Mouse (Mus musculus) adrenal gland, adult (tissue): ENCODE measurements around the gene Pi4k2b.
"Not testable (repeated sequence)": the region's sequence is repeated elsewhere in the genome, so short reads cannot be mapped to it uniquely, and the experiment has no call there.

Experiments used
- DNase-seq, 2 experiments: peaks; one replicate each; pipeline ENCODE4 v3.0.0; 2022 to 2023; ENCODE audit warnings: low spot score in 1 of 2; ENCODE audit not compliant: inconsistent age in 2 of 2

The Pi4k2b gene

GRCm38 (mm10) chr5:52776466-52777354, 35.3 kb downstream of the Pi4k2b start:
- not testable (repeated sequence) for DNase-seq

- DNase-seq = peak; percentile 89 to 95
Measured at GRCm38 (mm10) chr5:52782523-52783250, 41.3 kb downstream of the Pi4k2b start.

DNA sequence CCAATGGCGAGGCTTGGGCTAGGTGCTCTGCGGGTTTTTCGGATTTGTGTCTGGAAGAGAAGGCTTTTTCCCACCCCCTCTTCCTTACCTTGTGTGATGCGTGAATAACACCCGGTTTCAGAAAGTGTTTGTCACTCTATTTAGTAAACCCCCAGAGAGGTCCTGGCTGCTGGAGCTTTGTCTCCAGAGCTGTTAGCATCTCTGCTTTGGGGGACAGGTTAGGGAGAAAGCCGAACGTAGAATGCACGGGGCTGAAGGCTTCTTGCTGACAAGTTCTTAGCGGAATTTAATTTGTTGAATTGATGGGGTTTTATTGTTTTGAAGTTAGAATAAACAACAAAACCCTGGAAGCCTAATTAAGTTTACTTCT, 41.9 kb downstream of the Pi4k2b start:
- no peak for DNase-seq

GRCm38 (mm10) chr5:52783957-52784356, 42.6 kb downstream of the Pi4k2b start:
- no peak for DNase-seq

DNA sequence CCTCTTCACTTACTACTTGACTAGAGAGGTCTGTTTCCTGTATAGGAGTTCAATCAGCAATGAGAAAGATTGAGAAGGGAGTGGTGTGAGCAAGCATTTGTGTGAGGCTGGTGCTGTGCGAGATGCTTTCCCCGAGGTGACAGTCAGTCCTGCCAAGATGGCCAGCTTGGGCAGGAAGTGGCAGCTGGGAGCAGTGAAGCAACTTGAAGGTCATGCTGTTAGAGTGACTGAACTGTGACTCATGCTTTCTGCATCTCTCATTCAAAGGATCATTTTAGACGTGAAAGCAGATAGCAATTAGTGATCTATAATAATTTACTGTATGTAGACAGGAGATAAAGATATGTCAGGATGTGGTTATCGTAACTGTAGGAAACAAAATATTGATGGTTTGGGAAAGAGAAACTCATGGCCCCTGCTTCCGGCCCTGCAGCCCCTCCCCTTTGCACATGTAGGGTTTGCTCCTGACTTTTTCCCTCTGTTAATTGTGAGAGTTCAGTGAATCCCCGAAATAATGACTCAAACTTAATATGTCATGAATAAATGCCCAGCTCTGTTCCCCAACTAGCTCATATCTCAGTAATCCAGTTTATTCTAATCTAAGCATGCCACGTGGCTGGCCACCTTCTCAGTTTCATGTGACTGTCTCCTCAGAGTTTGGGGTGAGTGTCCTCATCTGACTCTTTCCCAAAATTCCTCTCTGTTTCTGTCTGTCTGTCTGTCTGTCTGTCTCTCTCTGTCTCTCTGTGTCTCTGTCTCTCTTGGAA, 45.4 kb downstream of the Pi4k2b start:
- peak; percentile 55 to 77 for DNase-seq

GRCm38 (mm10) chr5:52793230-52793629, 51.9 kb downstream of the Pi4k2b start:
- no peak for DNase-seq

GRCm38 (mm10) chr5:52794109-52794508, 52.7 kb downstream of the Pi4k2b start:
- DNase-seq = no peak

GRCm38 (mm10) chr5:52799274-52799985, 58.1 kb downstream of the Pi4k2b start:
- no peak for DNase-seq

DNA sequence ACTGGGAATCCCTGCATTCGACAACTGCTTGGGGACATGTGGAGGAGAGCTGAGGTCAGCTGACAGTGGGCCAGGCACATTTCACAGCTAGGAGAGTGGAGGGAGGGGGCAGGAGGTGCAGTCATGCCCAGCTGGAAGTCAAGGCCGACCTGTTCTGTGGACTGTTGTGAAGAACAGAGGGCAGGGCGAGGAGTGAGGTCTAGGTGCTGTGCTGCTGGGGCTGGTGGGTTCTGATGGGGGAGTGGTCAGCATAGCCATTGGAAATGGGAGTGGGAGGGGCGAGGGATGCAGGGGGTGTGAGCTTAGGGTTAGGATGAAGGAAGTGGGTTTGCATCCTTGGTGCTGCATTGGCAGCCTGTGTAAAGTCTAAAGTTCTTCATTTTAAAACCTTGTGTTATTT, 64.4 kb downstream of the Pi4k2b start:
- DNase-seq = no peak

- DNase-seq = no peak
Measured at GRCm38 (mm10) chr5:52806349-52806748, 65.0 kb downstream of the Pi4k2b start.

GRCm38 (mm10) chr5:52807030-52807429, 65.7 kb downstream of the Pi4k2b start:
- no peak for DNase-seq

DNA sequence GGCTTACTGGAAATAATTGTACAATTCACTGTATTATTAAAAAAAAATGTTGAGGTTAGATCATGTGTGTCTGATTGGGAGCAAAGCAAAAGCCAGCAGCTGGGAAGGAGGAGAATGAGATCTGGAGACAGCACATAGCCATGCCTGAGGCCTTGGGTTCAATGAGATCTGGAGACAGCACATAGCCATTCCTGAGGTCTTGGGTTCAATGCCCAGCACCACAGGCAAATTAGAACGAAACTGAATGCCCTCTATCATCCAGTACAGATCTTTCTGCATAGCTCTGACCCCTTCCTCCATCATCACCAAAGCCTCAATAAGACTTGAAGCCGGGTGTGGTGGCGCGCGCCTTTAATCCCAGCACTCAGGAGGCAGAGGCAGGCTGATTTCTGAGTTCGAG, 69.1 kb downstream of the Pi4k2b start:
- no peak for DNase-seq

DNA sequence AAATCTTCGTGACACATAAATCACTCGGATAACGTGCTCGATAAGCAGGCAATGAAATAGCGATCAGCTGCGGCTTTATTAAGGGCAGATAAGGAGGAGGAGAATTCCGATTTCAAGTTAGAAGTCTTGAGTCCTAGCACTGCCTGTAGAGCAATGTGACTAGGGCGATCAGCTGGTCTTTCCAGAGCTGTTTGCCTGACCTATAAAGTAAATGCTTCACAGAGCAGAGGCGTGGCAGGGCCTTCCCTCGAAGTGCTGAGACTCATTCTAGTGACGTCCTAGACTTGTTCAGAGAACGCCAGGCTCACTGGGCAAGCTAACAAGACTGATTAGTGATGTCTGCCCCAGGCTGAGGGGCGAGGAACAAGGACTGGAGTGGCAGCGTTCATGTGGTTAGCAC, 69.7 kb downstream of the Pi4k2b start:
- DNase-seq = no peak

GRCm38 (mm10) chr5:52812456-52812855, 71.1 kb downstream of the Pi4k2b start:
- DNase-seq = no peak

DNA sequence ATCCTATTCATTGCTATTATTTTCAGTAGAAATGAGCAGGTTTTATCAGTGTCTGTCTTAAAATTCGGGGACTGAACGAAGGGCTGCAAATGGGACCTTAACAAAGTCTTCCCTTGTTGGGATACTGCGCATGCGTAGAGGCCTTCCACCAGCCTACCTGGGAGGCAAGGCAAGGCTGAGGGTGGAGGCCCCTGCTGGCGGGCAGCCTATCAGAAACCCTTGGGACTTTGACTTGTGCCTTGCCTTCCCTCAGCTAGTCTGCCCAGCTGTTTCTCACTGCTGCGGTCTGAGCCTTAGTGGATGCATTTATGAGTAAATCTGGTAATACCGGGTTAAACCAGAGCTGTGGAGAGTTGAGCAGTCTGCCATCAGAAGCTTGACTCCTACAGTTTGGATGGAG, 71.9 kb downstream of the Pi4k2b start:
- no peak for DNase-seq

DNA sequence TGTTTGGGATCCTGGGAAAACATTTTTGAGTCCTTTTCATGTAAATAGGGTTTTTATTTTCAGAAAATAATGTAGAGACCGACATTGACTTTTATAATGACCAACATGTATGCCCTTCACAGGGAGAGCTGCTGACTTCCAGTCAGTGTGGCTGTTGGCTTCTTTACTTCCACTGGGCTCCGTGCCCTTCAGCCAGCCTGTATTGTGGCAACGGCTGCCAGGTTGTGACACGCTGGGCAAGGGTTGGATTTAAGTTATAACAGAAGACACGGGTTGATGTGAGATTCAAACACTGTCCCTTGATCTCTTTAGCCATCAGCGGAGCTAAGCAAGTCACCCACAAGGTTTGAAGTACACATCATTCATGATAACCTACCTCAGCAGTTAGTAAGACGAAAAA, 77.3 kb downstream of the Pi4k2b start:
- DNase-seq = no peak
